Mouse (Mus musculus): ENCODE data around the gene Slc7a4. TPM values are rescaled to one million over a fixed set of nuclear protein-coding genes. Genes with fewer than 3 reads are reported as not detected.

Slc7a4 gene
- polyA plus RNA-seq, 1 experiment from 2014 or later = 10.9 TPM

GRCm38 (mm10) chr16:17605684-17606083, 22.7 kb upstream of the Slc7a4 start:
- no peaks in the 10 kb centered on the region for H3K27me3 ChIP-seq (replicated peaks)
- H3K36me3 ChIP-seq = no peaks in the 10 kb centered on the region
- no peak overlapping the region for H3K9ac ChIP-seq
- no peak overlapping the region for H3K4me3 ChIP-seq
- H3K4me1 ChIP-seq (replicated peaks) = no peaks in the 10 kb centered on the region
- peaks cover 15% of the 10 kb centered on the region for H3K9me3 ChIP-seq (replicated peaks)
- H3K27ac ChIP-seq (ENCODE audit: poor library complexity, severe bottlenecking) = no peak overlapping the region
- no peak overlapping the region for H3K4me2 ChIP-seq
- ATAC-seq (ENCODE audit: insufficient number of reproducible peaks, low FRiP score) = no peak
- 64% methylated on average over 5 of the region's 5 CpGs for WGBS

DNA sequence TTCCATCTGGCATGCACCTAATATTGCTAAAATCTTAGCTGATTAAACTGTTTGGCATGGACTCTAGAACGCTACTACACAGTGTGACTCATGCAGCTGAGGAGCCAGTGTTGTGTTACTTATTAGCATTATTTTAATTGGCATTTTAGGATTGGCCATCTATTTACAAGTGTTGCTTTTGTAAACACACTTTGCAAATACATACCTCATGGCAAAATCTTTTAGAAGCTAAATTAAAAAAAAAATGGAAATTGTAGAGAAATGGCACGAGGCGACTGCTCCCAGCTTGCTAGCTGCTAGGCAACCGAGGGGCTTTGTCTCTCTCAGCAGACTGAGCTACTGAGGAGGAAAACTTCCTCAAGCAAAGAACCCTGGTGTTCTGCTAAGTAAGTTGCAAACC, 21.9 kb upstream of the Slc7a4 start:
- no peak overlapping the region for H3K9ac ChIP-seq
- no peak overlapping the region for H3K4me2 ChIP-seq
- no peaks in the 10 kb centered on the region for H3K27me3 ChIP-seq (replicated peaks)
- WGBS = 70% methylated on average over 4 of the region's 4 CpGs
- H3K27ac ChIP-seq (ENCODE audit: poor library complexity, severe bottlenecking) = no peak overlapping the region
- no peak overlapping the region for H3K4me3 ChIP-seq
- 0 out of 2 replicates have a peak, but pooled peaks cover 9% of the 10 kb centered on the region for H3K9me3 ChIP-seq (replicated peaks)
- H3K36me3 ChIP-seq = no peaks in the 10 kb centered on the region
- no peak for ATAC-seq (ENCODE audit: insufficient number of reproducible peaks, low FRiP score)
- no peaks in the 10 kb centered on the region for H3K4me1 ChIP-seq (replicated peaks)

DNA sequence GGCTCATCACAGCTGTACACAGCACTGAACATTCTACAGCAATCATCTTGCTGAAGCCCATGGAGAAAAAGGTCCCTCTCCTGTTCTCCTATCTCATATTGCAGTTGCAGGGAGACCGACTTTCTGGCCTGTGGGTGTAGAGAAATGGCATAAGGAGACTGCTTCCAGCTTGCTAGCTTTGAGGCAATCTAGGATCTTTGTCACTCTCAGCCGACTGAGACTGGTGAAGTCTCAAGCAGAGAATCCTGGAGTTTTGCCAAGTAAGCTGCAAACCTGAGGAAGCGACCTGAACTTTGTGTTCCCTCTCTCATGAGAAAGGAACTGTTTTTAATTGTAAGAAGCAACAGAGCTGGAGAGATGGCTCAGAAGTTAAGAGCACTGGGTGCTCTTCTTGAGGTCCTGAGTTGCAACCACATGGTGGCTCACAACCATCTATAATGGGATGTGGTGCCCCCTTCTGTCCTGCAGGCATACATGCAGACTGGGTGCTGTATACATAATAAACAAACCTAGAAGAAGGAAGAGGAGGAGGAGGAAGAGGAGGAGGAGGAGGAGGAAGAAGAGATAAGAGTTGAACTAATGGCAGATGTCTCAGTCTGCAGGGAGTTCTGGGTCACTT, 18.0 kb upstream of the Slc7a4 start:
- Histone ChIP-seq H3K9me3 (replicated peaks) (no peaks in the 10 kb centered on the region), H3K27ac (ENCODE audit: poor library complexity, severe bottlenecking) (no peak overlapping the region), H3K36me3 (no peaks in the 10 kb centered on the region), H3K4me3 (no peak overlapping the region), H3K4me2 (no peak overlapping the region), H3K27me3 (replicated peaks) (no peaks in the 10 kb centered on the region), H3K9ac (no peak overlapping the region), H3K4me1 (replicated peaks) (no peaks in the 10 kb centered on the region)
- 44% methylated on average over 3 of the region's 3 CpGs for WGBS
- no peak for ATAC-seq (ENCODE audit: insufficient number of reproducible peaks, low FRiP score)

- no peaks in the 10 kb centered on the region for H3K36me3 ChIP-seq
- H3K4me2 ChIP-seq = no peak overlapping the region
- no peaks in the 10 kb centered on the region for H3K4me1 ChIP-seq (replicated peaks)
- peaks cover 6% of the 10 kb centered on the region for H3K9me3 ChIP-seq (replicated peaks)
- WGBS = 35% methylated on average over 2 of the region's 2 CpGs
- H3K9ac ChIP-seq = no peak overlapping the region
- no peak overlapping the region for H3K27ac ChIP-seq (ENCODE audit: poor library complexity, severe bottlenecking)
- ATAC-seq (ENCODE audit: insufficient number of reproducible peaks, low FRiP score) = no peak
- H3K4me3 ChIP-seq = no peak overlapping the region
- no peaks in the 10 kb centered on the region for H3K27me3 ChIP-seq (replicated peaks)
Observed at GRCm38 (mm10) chr16:17590731-17591130, 7.7 kb upstream of the Slc7a4 start.

GRCm38 (mm10) chr16:17584555-17584954, 1.5 kb upstream of the Slc7a4 start:
- Histone ChIP-seq H3K9me3 (replicated peaks) (peaks cover 9% of the 10 kb centered on the region), H3K27me3 (replicated peaks) (no peaks in the 10 kb centered on the region), H3K36me3 (no peaks in the 10 kb centered on the region), H3K4me3 (no peak overlapping the region), H3K9ac (no peak overlapping the region), H3K4me2 (no peak overlapping the region), H3K4me1 (replicated peaks) (no peaks in the 10 kb centered on the region), H3K27ac (ENCODE audit: poor library complexity, severe bottlenecking) (no peak overlapping the region)
- WGBS = 84% methylated on average over 7 of the region's 7 CpGs
- ATAC-seq (ENCODE audit: insufficient number of reproducible peaks, low FRiP score) = no peak

- 15% methylated on average over 8 of the region's 8 CpGs for WGBS
Observed at GRCm38 (mm10) chr16:17576825-17577215, 6.2 kb downstream of the Slc7a4 start.

DNA sequence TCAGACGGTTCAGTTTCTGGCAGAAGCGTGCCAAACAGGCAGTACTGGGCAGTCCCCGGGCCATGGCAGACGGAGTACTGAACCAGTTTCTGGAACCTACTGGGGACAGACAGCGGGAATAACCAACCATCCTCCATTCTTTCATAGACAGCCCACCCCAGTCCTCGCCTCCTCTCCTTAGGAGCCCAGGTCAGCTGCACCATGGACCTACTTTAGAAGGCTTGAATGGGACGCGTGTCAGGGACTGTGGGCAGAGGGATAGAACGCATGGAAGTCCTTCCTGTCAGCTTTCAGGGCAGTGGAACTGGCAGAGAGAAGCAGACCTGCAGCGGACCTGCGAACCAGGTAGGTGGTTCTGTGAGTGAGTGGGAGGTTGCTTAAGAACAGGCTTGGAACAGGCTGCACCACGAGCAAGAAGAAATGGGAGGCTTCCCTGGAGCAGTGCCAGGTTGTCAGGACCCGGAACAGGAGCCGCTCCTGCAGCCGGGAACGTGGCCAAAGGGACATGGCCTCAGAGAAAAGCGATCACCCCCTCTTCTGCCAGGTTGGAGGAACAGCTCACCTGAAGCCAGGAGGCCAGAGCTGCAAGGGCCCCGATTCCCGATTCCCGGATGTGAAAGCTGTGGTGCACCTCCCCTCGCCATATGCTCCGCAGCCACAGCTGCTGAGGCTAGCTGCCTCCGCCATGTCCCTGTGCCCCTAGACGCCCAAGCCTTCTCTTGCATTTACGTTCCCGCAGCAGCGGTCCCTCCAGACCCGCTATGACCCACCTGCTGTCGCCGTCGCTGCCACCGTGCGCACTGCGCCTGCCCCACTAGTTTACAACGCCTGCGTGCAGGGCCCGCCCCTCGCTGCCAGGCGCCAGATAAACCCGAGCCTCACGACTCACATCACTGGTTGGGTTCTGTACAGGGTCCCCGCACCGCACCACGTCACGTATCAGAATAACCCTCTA, 6.9 kb downstream of the Slc7a4 start:
- no peaks in the 10 kb centered on the region for H3K36me3 ChIP-seq
- H3K9me3 ChIP-seq (replicated peaks) = no peaks in the 10 kb centered on the region
- H3K4me2 ChIP-seq = peak overlapping the region; percentile 93
- ATAC-seq (ENCODE audit: insufficient number of reproducible peaks, low FRiP score) = no peak; the same call in 1 of the 2 replicates
- H3K27ac ChIP-seq (ENCODE audit: poor library complexity, severe bottlenecking) = no peak overlapping the region
- H3K27me3 ChIP-seq (replicated peaks) = peaks cover 63% of the 10 kb centered on the region
- H3K4me3 ChIP-seq = peak overlapping the region; percentile 61
- WGBS = 13% methylated on average over 45 of the region's 45 CpGs
- H3K4me1 ChIP-seq (replicated peaks) = peaks cover 13% of the 10 kb centered on the region
- peak overlapping the region; percentile 68 for H3K9ac ChIP-seq

More at GRCm38 (mm10) chr16:17576825-17577215, 6.2 kb downstream of the Slc7a4 start:
- Histone ChIP-seq H3K27ac (ENCODE audit: poor library complexity, severe bottlenecking) (no peak overlapping the region), H3K4me2 (peak overlapping the region; percentile 93), H3K9ac (peak overlapping the region; percentile 68), H3K27me3 (replicated peaks) (peaks cover 56% of the 10 kb centered on the region), H3K4me3 (peak overlapping the region; percentile 61), H3K9me3 (replicated peaks) (no peaks in the 10 kb centered on the region), H3K36me3 (no peaks in the 10 kb centered on the region), H3K4me1 (replicated peaks) (peaks cover 13% of the 10 kb centered on the region)
- no peak for ATAC-seq (ENCODE audit: insufficient number of reproducible peaks, low FRiP score)

DNA sequence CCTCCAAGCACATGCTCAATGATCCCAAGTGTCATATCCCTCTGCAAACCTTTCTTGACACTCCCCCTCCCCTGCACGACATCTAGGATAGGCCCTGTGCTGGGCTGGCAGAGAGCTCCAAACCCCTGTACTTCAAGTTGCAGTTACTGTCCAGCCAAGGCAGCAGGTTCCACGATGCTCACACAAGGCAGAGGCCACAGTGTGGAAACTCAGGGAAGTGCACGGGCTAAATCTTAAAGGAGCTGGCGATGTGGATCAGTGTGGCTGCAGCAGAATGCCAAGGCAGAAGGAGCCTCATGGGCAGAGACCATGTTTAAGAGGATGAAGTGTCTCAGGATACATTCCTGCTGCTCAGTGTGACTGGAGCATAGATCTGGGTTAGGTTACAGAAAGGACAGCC, 16.8 kb downstream of the Slc7a4 start:
- no peak overlapping the region for H3K9ac ChIP-seq
- H3K36me3 ChIP-seq = no peaks in the 10 kb centered on the region
- 19% methylated on average over 4 of the region's 4 CpGs for WGBS

DNA sequence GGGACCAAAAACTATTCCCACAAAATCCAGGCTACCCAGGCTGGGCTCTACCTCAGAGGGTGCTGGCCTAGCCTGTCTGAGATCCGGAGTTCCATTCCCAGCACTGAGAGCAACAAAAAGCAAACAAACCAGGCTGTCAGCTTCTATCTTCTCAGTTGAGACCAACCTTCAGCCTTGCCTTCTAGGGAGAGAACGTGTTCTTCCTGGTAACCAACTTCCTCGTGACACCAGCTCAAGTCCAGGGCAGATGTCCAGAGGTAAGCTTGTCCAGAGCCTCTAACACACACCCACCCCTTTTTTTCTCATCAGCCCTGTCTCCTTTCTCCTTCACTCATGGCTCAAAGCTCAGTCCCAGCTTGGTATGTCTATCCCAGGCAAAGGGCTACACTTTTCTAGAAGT, 18.2 kb downstream of the Slc7a4 start:
- H3K4me2 ChIP-seq = no peak overlapping the region
- no peak for ATAC-seq (ENCODE audit: insufficient number of reproducible peaks, low FRiP score)
- H3K9ac ChIP-seq = no peak overlapping the region
- 42% methylated on average over 3 of the region's 3 CpGs for WGBS
- no peaks in the 10 kb centered on the region for H3K36me3 ChIP-seq
- H3K27me3 ChIP-seq (replicated peaks) = peaks cover 18% of the 10 kb centered on the region
- peaks cover 20% of the 10 kb centered on the region for H3K4me1 ChIP-seq (replicated peaks)
- H3K9me3 ChIP-seq (replicated peaks) = no peaks in the 10 kb centered on the region
- H3K4me3 ChIP-seq = no peak overlapping the region
- no peak overlapping the region for H3K27ac ChIP-seq (ENCODE audit: poor library complexity, severe bottlenecking)

More for the DNA sequence above, 16.8 kb downstream of the Slc7a4 start:
- peaks cover 12% of the 10 kb centered on the region for H3K4me1 ChIP-seq (replicated peaks)
- no peak for ATAC-seq (ENCODE audit: insufficient number of reproducible peaks, low FRiP score)
- H3K9me3 ChIP-seq (replicated peaks) = no peaks in the 10 kb centered on the region
- no peak overlapping the region for H3K4me3 ChIP-seq
- peaks cover 32% of the 10 kb centered on the region for H3K27me3 ChIP-seq (replicated peaks)
- no peak overlapping the region for H3K4me2 ChIP-seq
- H3K27ac ChIP-seq (ENCODE audit: poor library complexity, severe bottlenecking) = no peak overlapping the region

- 52% methylated on average over 2 of the region's 2 CpGs for WGBS
- Histone ChIP-seq H3K4me3 (no peak overlapping the region), H3K36me3 (no peaks in the 10 kb centered on the region), H3K4me1 (replicated peaks) (peaks cover 24% of the 10 kb centered on the region), H3K9ac (no peak overlapping the region), H3K27ac (ENCODE audit: poor library complexity, severe bottlenecking) (no peak overlapping the region), H3K4me2 (no peak overlapping the region), H3K27me3 (replicated peaks) (peaks cover 17% of the 10 kb centered on the region), H3K9me3 (replicated peaks) (no peaks in the 10 kb centered on the region)
- no peak for ATAC-seq (ENCODE audit: insufficient number of reproducible peaks, low FRiP score)
Observed at GRCm38 (mm10) chr16:17564221-17564620, 18.8 kb downstream of the Slc7a4 start.

DNA sequence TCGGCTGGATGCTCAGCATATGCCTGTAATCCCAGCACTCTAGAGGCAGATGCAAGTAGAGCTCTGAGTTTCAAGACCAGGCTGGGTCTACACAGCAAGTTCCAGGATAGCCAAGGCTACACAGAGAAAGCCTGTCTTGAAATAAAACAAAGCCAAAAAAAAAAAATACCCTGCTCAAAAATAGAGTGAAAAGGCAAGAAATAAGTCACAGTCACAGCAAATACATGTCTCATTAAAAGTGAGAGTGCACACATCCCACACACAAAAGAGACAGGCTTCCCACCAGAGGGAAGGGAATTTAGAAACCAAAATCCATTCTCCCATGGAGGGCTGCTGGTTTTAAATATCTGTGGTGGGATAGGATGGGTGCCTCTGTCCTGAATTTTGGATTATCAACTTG, 19.4 kb downstream of the Slc7a4 start:
- Histone ChIP-seq H3K4me3 (no peak overlapping the region), H3K27ac (ENCODE audit: poor library complexity, severe bottlenecking) (no peak overlapping the region), H3K27me3 (replicated peaks) (peaks cover 17% of the 10 kb centered on the region), H3K9me3 (replicated peaks) (no peaks in the 10 kb centered on the region), H3K4me2 (no peak overlapping the region), H3K36me3 (no peaks in the 10 kb centered on the region), H3K4me1 (replicated peaks) (peaks cover 31% of the 10 kb centered on the region), H3K9ac (no peak overlapping the region)
- WGBS = 44% methylated on average over 1 of the region's 1 CpGs
- no peak for ATAC-seq (ENCODE audit: insufficient number of reproducible peaks, low FRiP score)

Data from heart, embryonic 12.5 days (tissue).